ENCODE assay signal across 12 mouse cellular contexts in the genomic region with DNA sequence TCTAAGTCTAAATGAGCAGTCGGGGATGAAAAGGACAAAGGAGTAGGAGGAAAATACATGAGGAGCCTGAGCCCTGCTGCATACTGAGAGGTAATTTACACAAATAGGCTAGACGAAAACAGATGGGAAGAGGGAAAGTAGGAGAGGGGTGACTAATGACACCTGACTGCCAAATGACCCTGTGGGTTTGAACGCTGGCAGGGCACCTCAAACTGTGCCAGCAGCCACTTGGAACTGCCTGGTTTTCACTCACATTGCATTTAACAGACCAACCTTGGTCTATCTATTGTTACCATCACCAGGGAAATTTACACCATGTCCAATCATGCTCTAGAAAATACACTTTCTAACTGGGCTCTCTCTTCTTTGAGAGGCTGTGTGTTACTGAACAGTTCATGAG.
DNase-seq lines count a peak whose midpoint lies in the region; ATAC-seq and TF ChIP-seq lines count a peak whose summit lies in the region.
"Had no signal": no experiment of that assay in that cellular context is flagged by ENCODE, and none has a peak within 500 bp of the region (broad histone marks: within the 10 kb centered on the region; RNA-seq: fewer than 3 reads in every experiment).

No protein-coding gene starts in this region.

- no peak overlapping the region for H3K4me2 ChIP-seq in forebrain, embryonic 15.5 days (replicated peaks)
- no peak overlapping the region for H3K4me2 ChIP-seq in midbrain, embryonic 15.5 days
- H3K4me2 ChIP-seq: embryonic facial prominence, embryonic 15.5 days; limb, embryonic 12.5 days; lung, embryonic 14.5 days had no signal

- 23% methylated on average over 3 of the region's 3 CpGs for WGBS in forebrain, embryonic 15.5 days
- WGBS in midbrain, embryonic 15.5 days: 13% methylated on average over 3 of the region's 3 CpGs

- H3K4me3 ChIP-seq in forebrain, embryonic 15.5 days: no peak overlapping the region
- no peak overlapping the region for H3K4me3 ChIP-seq in midbrain, embryonic 15.5 days
- H3K4me3 ChIP-seq: embryonic facial prominence, embryonic 15.5 days; limb, embryonic 12.5 days had no signal

- no peak for TF ChIP-seq CTCF in brain, embryonic 14.5 days (IDR thresholded peaks at IDR 0.05; ENCODE audit: borderline replicate concordance, extremely low read depth, insufficient read depth, insufficient read length)

- peaks cover 6% of the 10 kb centered on the region; the same call in 1 of the 2 replicates for H3K4me1 ChIP-seq in forebrain, embryonic 15.5 days
- H3K4me1 ChIP-seq in midbrain, embryonic 15.5 days: peaks cover 5% of the 10 kb centered on the region; the same call in 1 of the 2 replicates
- H3K4me1 ChIP-seq: embryonic facial prominence, embryonic 15.5 days; limb, embryonic 12.5 days had no signal

- no peaks in the 10 kb centered on the region for H3K9me3 ChIP-seq in forebrain, embryonic 15.5 days
- no peaks in the 10 kb centered on the region for H3K9me3 ChIP-seq in midbrain, embryonic 15.5 days
- H3K9me3 ChIP-seq: embryonic facial prominence, embryonic 15.5 days; limb, embryonic 12.5 days had no signal

- no peak for TF ChIP-seq POLR2A in brain, embryonic 14.5 days (IDR thresholded peaks at IDR 0.05; ENCODE audit: borderline replicate concordance, extremely low read depth, insufficient read depth, insufficient read length, poor library complexity, severe bottlenecking)

- peak; percentile 86 for DNase-seq in brain, embryonic 14.5 days (ENCODE audit: low read depth)
- DNase-seq in cerebellum, adult 18-20 months: peak; percentile 48
- DNase-seq in frontal cortex, postnatal 25 days (ENCODE audit: low spot score in 2 of 2): no peak
- DNase-seq in layer of hippocampus, adult 8-10 months (ENCODE audit: low spot score in 2 of 2): no peak
- no peak for DNase-seq in lung, adult 18-20 months
- DNase-seq: lung, embryonic 14.5 days; right cerebral cortex, adult 18-20 months had no signal

- ATAC-seq in forebrain, embryonic 15.5 days (replicated peaks): peak; percentile 82
- ATAC-seq in midbrain, embryonic 15.5 days (replicated peaks): peak; percentile 80
- ATAC-seq: intestine, embryonic 16.5 days had no signal

- no peaks in the 10 kb centered on the region for H3K36me3 ChIP-seq in forebrain, embryonic 15.5 days
- H3K36me3 ChIP-seq in midbrain, embryonic 15.5 days (replicated peaks): no peaks in the 10 kb centered on the region
- H3K36me3 ChIP-seq: embryonic facial prominence, embryonic 15.5 days; limb, embryonic 12.5 days had no signal

- H3K9ac ChIP-seq in forebrain, embryonic 15.5 days (replicated peaks): no peak overlapping the region
- H3K9ac ChIP-seq in midbrain, embryonic 15.5 days: no peak overlapping the region
- H3K9ac ChIP-seq: embryonic facial prominence, embryonic 15.5 days; limb, embryonic 12.5 days; lung, embryonic 14.5 days had no signal

- no peaks in the 10 kb centered on the region for H3K27me3 ChIP-seq in forebrain, embryonic 15.5 days
- no peaks in the 10 kb centered on the region for H3K27me3 ChIP-seq in midbrain, embryonic 15.5 days (replicated peaks)
- H3K27me3 ChIP-seq: embryonic facial prominence, embryonic 15.5 days; limb, embryonic 12.5 days had no signal

- H3K27ac ChIP-seq in forebrain, embryonic 15.5 days (replicated peaks): no peak overlapping the region
- H3K27ac ChIP-seq in midbrain, embryonic 15.5 days: no peak overlapping the region
- H3K27ac ChIP-seq: embryonic facial prominence, embryonic 15.5 days; limb, embryonic 12.5 days had no signal

Comparison
In these comparisons a context has a peak if more than half of its experiments do, and no peak if none do; other contexts are left out.
1. DNase-seq: peak in brain, embryonic 14.5 days (single experiment) and cerebellum, adult 18-20 months (2 of 2); none in frontal cortex, postnatal 25 days (0 of 2), layer of hippocampus, adult 8-10 months (0 of 2) and lung, adult 18-20 months (0 of 2).